Mouse (Mus musculus): ENCODE measurements at regions not wholly inside any gene's neighbourhood (a gene's known extent, or its start where the extent isn't known, plus 50 kb on each side); places are given as distances from the start of the nearest gene placed in this dataset.

GRCm38 (mm10) chr5:4697346-4698095 lies 60.3 kb downstream of the Fzd1 start:
- Histone ChIP-seq H3K4me1 (ENCODE audit: control insufficient read depth, insufficient read depth, low read length) (no peaks in the 10 kb centered on the region), H3K79me2 (replicated peaks; ENCODE audit: control insufficient read depth, insufficient read depth, low read length) (no peaks in the 10 kb centered on the region), H3K36me3 (ENCODE audit: control insufficient read depth, insufficient read depth, low read length) (no peaks in the 10 kb centered on the region), H3K4me3 (no peak overlapping the region), H3K9ac (ENCODE audit: low read depth, low read length) (no peak overlapping the region), H3K27ac (no peak overlapping the region), H3K27me3 (ENCODE audit: control insufficient read depth, insufficient read depth, low read length) (no peaks in the 10 kb centered on the region)
- WGBS: 53% methylated on average over 4 of the region's 4 CpGs
- DNase-seq: no peak
- intact Hi-C loops (cut with DNase I): no loop called here
- TF ChIP-seq CTCF (IDR thresholded peaks at IDR 0.05) (no peak), POLR2A (IDR thresholded peaks at IDR 0.05; ENCODE audit: insufficient read depth, low read depth, low read length) (no peak), EP300 (IDR thresholded peaks at IDR 0.05; ENCODE audit: insufficient read depth, low read depth, low read length) (no peak)

DNA sequence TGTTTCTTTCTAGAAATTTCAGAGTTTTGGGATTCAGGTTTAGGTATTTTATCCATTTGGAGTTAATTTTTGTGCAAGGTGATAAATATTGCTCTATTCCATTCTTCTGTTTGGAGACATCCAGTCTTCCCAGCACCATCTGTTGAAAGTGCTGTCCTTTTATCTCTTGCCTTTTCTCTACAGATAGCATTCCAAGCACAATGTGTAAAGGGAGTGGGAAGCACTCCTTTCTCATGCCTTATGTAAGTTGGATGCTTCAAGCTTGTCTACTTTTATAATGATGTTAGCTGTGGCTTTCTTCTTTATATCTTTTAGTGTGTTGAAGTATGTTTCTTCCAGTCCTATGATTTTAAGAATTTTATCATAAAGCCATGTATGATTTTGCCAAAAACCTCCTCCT lies 61.1 kb downstream of the Fzd1 start:
- Histone ChIP-seq H3K9ac (ENCODE audit: low read depth, low read length) (no peak overlapping the region), H3K4me1 (ENCODE audit: control insufficient read depth, insufficient read depth, low read length) (no peaks in the 10 kb centered on the region), H3K4me3 (no peak overlapping the region), H3K27ac (no peak overlapping the region), H3K79me2 (replicated peaks; ENCODE audit: control insufficient read depth, insufficient read depth, low read length) (no peaks in the 10 kb centered on the region), H3K36me3 (ENCODE audit: control insufficient read depth, insufficient read depth, low read length) (no peaks in the 10 kb centered on the region), H3K27me3 (ENCODE audit: control insufficient read depth, insufficient read depth, low read length) (no peaks in the 10 kb centered on the region)
- no peak for TF ChIP-seq POLR2A (IDR thresholded peaks at IDR 0.05; ENCODE audit: insufficient read depth, low read depth, low read length)
- TF ChIP-seq EP300 (IDR thresholded peaks at IDR 0.05; ENCODE audit: insufficient read depth, low read depth, low read length): no peak
- TF ChIP-seq CTCF (IDR thresholded peaks at IDR 0.05): no peak
- intact Hi-C loops (cut with DNase I): no loop called here
- DNase-seq: no peak

- Histone ChIP-seq H3K27me3 (ENCODE audit: control insufficient read depth, insufficient read depth, low read length) (no peaks in the 10 kb centered on the region), H3K79me2 (replicated peaks; ENCODE audit: control insufficient read depth, insufficient read depth, low read length) (no peaks in the 10 kb centered on the region), H3K27ac (no peak overlapping the region), H3K4me3 (no peak overlapping the region), H3K36me3 (ENCODE audit: control insufficient read depth, insufficient read depth, low read length) (no peaks in the 10 kb centered on the region), H3K4me1 (ENCODE audit: control insufficient read depth, insufficient read depth, low read length) (no peaks in the 10 kb centered on the region), H3K9ac (ENCODE audit: low read depth, low read length) (no peak overlapping the region)
- TF ChIP-seq POLR2A (IDR thresholded peaks at IDR 0.05; ENCODE audit: insufficient read depth, low read depth, low read length) (no peak), EP300 (IDR thresholded peaks at IDR 0.05; ENCODE audit: insufficient read depth, low read depth, low read length) (no peak), CTCF (IDR thresholded peaks at IDR 0.05) (no peak)
- no peak for DNase-seq
- WGBS: 45% methylated on average over 2 of the region's 2 CpGs
- intact Hi-C loops (cut with DNase I): no loop called here
These were observed 68.7 kb downstream of the Fzd1 start for GRCm38 (mm10) chr5:4689130-4689529.

- Histone ChIP-seq H3K36me3 (ENCODE audit: control insufficient read depth, insufficient read depth, low read length) (no peaks in the 10 kb centered on the region), H3K4me3 (no peak overlapping the region), H3K27me3 (ENCODE audit: control insufficient read depth, insufficient read depth, low read length) (no peaks in the 10 kb centered on the region), H3K4me1 (ENCODE audit: control insufficient read depth, insufficient read depth, low read length) (no peaks in the 10 kb centered on the region), H3K27ac (no peak overlapping the region), H3K9ac (ENCODE audit: low read depth, low read length) (no peak overlapping the region), H3K79me2 (replicated peaks; ENCODE audit: control insufficient read depth, insufficient read depth, low read length) (no peaks in the 10 kb centered on the region)
- no peak for DNase-seq
- intact Hi-C loops (cut with DNase I): no loop called here
- WGBS: 83% methylated on average over 2 of the region's 2 CpGs
- TF ChIP-seq POLR2A (IDR thresholded peaks at IDR 0.05; ENCODE audit: insufficient read depth, low read depth, low read length): no peak
- no peak for TF ChIP-seq EP300 (IDR thresholded peaks at IDR 0.05; ENCODE audit: insufficient read depth, low read depth, low read length)
- no peak for TF ChIP-seq CTCF (IDR thresholded peaks at IDR 0.05)
These were observed 82.5 kb downstream of the Fzd1 start for GRCm38 (mm10) chr5:4675316-4675715.

- H3K27me3 ChIP-seq (ENCODE audit: control insufficient read depth, insufficient read depth, low read length): no peaks in the 10 kb centered on the region
- H3K36me3 ChIP-seq (ENCODE audit: control insufficient read depth, insufficient read depth, low read length): no peaks in the 10 kb centered on the region
- no peak overlapping the region for H3K4me3 ChIP-seq
- no peak for TF ChIP-seq EP300 (IDR thresholded peaks at IDR 0.05; ENCODE audit: insufficient read depth, low read depth, low read length)
- TF ChIP-seq POLR2A (IDR thresholded peaks at IDR 0.05; ENCODE audit: insufficient read depth, low read depth, low read length): no peak
- TF ChIP-seq CTCF (IDR thresholded peaks at IDR 0.05): no peak
- DNase-seq: no peak
- WGBS: 78% methylated on average over 12 of the region's 12 CpGs
- no peak overlapping the region for H3K9ac ChIP-seq (ENCODE audit: low read depth, low read length)
- no peaks in the 10 kb centered on the region for H3K4me1 ChIP-seq (ENCODE audit: control insufficient read depth, insufficient read depth, low read length)
- H3K27ac ChIP-seq: no peak overlapping the region
- no peaks in the 10 kb centered on the region for H3K79me2 ChIP-seq (replicated peaks; ENCODE audit: control insufficient read depth, insufficient read depth, low read length)
- intact Hi-C loops (cut with DNase I): no loop called here
These were observed 91.5 kb downstream of the Fzd1 start for GRCm38 (mm10) chr5:4666381-4666780.

GRCm38 (mm10) chr5:4665978-4666377 lies 91.9 kb downstream of the Fzd1 start:
- Histone ChIP-seq H3K4me3 (no peak overlapping the region), H3K9ac (ENCODE audit: low read depth, low read length) (no peak overlapping the region), H3K27me3 (ENCODE audit: control insufficient read depth, insufficient read depth, low read length) (no peaks in the 10 kb centered on the region), H3K27ac (no peak overlapping the region), H3K36me3 (ENCODE audit: control insufficient read depth, insufficient read depth, low read length) (no peaks in the 10 kb centered on the region), H3K4me1 (ENCODE audit: control insufficient read depth, insufficient read depth, low read length) (no peaks in the 10 kb centered on the region), H3K79me2 (replicated peaks; ENCODE audit: control insufficient read depth, insufficient read depth, low read length) (no peaks in the 10 kb centered on the region)
- DNase-seq: no peak
- TF ChIP-seq EP300 (IDR thresholded peaks at IDR 0.05; ENCODE audit: insufficient read depth, low read depth, low read length) (no peak), CTCF (IDR thresholded peaks at IDR 0.05) (no peak), POLR2A (IDR thresholded peaks at IDR 0.05; ENCODE audit: insufficient read depth, low read depth, low read length) (no peak)
- WGBS: 77% methylated on average over 9 of the region's 9 CpGs
- intact Hi-C loops (cut with DNase I): no loop called here
